Mouse (Mus musculus) olfactory bulb, adult 2 months (tissue): ENCODE results near the gene Zfyve19. TPM values are rescaled to one million over a fixed set of nuclear protein-coding genes. Genes with fewer than 3 reads are reported as not detected.

Experiments
- H3K27ac ChIP-seq: fragments of 200-500 bp; 2 replicates; pipeline ENCODE4 v1.5.1; 2012; ENCODE audit warnings: low read depth, low read length; ENCODE audit not compliant: insufficient read depth
- H3K4me1 ChIP-seq: fragments of 200-500 bp; 2 replicates; pipeline ENCODE4 v1.6.1; 2012; ENCODE audit warnings: low read length; ENCODE audit not compliant: control insufficient read depth, insufficient read depth
- H3K4me3 ChIP-seq: fragments of 200-500 bp; 2 replicates; pipeline ENCODE4 v1.5.1; 2012; ENCODE audit warnings: mild to moderate bottlenecking, low read depth, low read length, moderate library complexity; ENCODE audit not compliant: insufficient read depth
- CTCF ChIP-seq: fragments of 200-500 bp; IDR thresholded peaks from 2 replicates; pipeline ENCODE4 v1.5.1; 2012; ENCODE audit warnings: low read depth, mild to moderate bottlenecking, low read length, moderate library complexity; ENCODE audit not compliant: insufficient read depth
- POLR2A ChIP-seq: fragments of 200-500 bp; IDR thresholded peaks from 2 replicates; pipeline ENCODE4 v1.6.1; 2012; ENCODE audit warnings: mild to moderate bottlenecking, low read depth, low read length, moderate library complexity; ENCODE audit not compliant: insufficient read depth
- WGBS: fragments of 180-500 bp; shearing (Covaris S2); methylation state at CpG from one replicate; pipeline ENCODE4 v1.1.7; 2018; 5-methylcytosine and 5-hydroxymethylcytosine counted together
- polyA plus RNA-seq: library from polyadenylated mRNA; stranded (reverse); fragments of >200 nt; gene quantifications from 2 replicates; pipeline ENCODE4 v1.2.4, GENCODE M21; 2012; ENCODE audit warnings: low replicate concordance; ENCODE audit not compliant: missing spikeins, insufficient read depth, insufficient read length

Zfyve19 gene
- polyA plus RNA-seq, 1 experiment: not detected

GRCm38 (mm10) chr2:119245246-119245645 is 36.8 kb downstream of the Zfyve19 start:
- no peak overlapping the region for H3K4me3 ChIP-seq
- TF ChIP-seq POLR2A (no peak), CTCF (no peak)
- H3K27ac ChIP-seq: no peak overlapping the region
- 90% methylated on average over 7 of the region's 7 CpGs for whole genome bisulfite sequencing
- 0 out of 2 replicates have a peak, but pooled peaks cover 4% of the 10 kb centered on the region for H3K4me1 ChIP-seq

GRCm38 (mm10) chr2:119247904-119248303 is 39.5 kb downstream of the Zfyve19 start:
- Histone ChIP-seq H3K4me1 (0 out of 2 replicates have a peak, but pooled peaks cover 4% of the 10 kb centered on the region), H3K27ac (no peak overlapping the region), H3K4me3 (no peak overlapping the region)
- WGBS: 58% methylated on average over 9 of the region's 9 CpGs
- TF ChIP-seq POLR2A (no peak), CTCF (no peak)

DNA sequence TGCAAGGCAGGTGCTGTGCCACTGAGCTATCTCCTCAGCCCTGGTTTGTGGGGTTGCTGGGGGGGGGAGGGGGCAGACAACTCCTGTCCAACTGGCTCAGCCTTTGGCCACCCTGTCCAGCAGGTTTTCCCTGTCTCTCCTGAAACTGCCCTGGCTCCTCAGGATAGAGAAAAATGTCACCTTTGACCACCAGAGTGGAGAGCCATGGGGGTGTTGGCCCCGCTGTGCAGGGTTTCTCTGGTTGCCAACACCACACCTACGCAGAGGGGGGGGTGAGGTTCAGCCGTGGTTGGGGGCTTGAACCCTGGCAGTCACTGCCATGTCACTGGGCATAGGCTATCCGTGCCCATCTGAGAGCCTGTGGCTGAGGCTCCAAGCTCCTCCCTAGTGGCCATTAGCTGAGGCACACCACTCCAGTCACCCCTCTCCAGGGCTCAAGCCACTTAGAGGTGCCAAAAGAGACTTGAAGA is 41.2 kb downstream of the Zfyve19 start:
- 78% methylated on average over 4 of the region's 4 CpGs for WGBS
- Histone ChIP-seq H3K4me1 (0 out of 2 replicates have a peak, but pooled peaks cover 4% of the 10 kb centered on the region), H3K27ac (no peak overlapping the region), H3K4me3 (no peak overlapping the region)
- TF ChIP-seq CTCF (no peak), POLR2A (no peak)

DNA sequence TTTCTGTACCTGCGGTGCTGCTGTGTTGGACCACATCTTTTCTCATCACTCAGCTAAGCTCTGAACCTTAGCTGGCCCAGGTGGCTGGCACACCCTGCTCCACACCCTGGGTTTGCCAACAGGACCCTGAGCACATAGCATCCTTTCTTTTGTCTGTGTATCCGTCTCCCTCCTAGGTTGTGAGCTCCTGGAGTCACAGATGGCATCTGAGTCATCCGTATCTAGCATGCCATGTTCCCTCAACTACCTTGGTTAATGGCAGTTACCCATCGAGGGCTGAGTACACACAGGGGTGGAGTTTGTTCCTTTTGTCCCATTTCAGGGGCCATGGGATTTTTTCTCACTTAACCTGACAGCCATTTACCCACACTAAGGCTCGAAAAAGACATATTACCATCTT is 42.0 kb downstream of the Zfyve19 start:
- Histone ChIP-seq H3K27ac (no peak overlapping the region), H3K4me1 (0 out of 2 replicates have a peak, but pooled peaks cover 4% of the 10 kb centered on the region), H3K4me3 (no peak overlapping the region)
- 50% methylated on average over 5 of the region's 5 CpGs for WGBS
- TF ChIP-seq CTCF (no peak), POLR2A (no peak)

GRCm38 (mm10) chr2:119250826-119251478 is 42.5 kb downstream of the Zfyve19 start:
- WGBS: 17% methylated on average over 11 of the region's 11 CpGs

GRCm38 (mm10) chr2:119254976-119255375 is 46.6 kb downstream of the Zfyve19 start:
- WGBS: 9% methylated on average over 7 of the region's 7 CpGs
- Histone ChIP-seq H3K27ac (no peak overlapping the region), H3K4me3 (no peak overlapping the region), H3K4me1 (no peaks in the 10 kb centered on the region)
- TF ChIP-seq POLR2A: no peak
- TF ChIP-seq CTCF: no peak

More at GRCm38 (mm10) chr2:119250826-119251478, 42.5 kb downstream of the Zfyve19 start:
- Histone ChIP-seq H3K4me1 (0 out of 2 replicates have a peak, but pooled peaks cover 4% of the 10 kb centered on the region), H3K27ac (no peak overlapping the region), H3K4me3 (no peak overlapping the region)
- peak; percentile 73 for TF ChIP-seq CTCF
- TF ChIP-seq POLR2A: no peak

DNA sequence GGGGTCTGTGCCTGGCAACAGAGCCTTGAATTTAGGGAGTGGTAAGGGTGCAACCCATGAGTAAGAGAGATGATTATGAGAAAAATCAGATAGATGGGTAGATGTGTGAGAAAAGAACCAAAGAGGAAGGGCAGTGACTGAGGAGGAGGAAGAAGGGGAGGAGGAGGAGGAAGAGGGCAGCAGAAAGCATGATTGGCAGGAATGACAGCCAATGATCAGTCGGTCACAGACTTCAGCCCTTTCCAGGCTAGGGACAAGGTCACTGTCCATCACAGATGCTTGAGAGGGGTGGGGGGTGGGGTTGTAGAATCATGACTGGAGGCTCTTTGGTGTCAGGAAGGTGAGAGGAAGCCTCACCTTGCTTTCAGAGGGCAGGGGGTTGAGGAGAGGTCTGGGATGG is 52.1 kb downstream of the Zfyve19 start:
- no peak overlapping the region for H3K27ac ChIP-seq
- H3K4me3 ChIP-seq: no peak overlapping the region
- 86% methylated on average over 1 of the region's 1 CpGs for WGBS
- TF ChIP-seq POLR2A (no peak), CTCF (no peak)
- peaks cover 4% of the 10 kb centered on the region; the same call in 1 of the 2 replicates for H3K4me1 ChIP-seq

GRCm38 (mm10) chr2:119261326-119261725 is 52.9 kb downstream of the Zfyve19 start:
- Histone ChIP-seq H3K4me3 (no peak overlapping the region), H3K27ac (no peak overlapping the region), H3K4me1 (peaks cover 4% of the 10 kb centered on the region; the same call in 1 of the 2 replicates)
- WGBS: 32% methylated on average over 2 of the region's 2 CpGs
- TF ChIP-seq POLR2A (no peak), CTCF (no peak)

GRCm38 (mm10) chr2:119262978-119263377 is 54.6 kb downstream of the Zfyve19 start:
- peaks cover 7% of the 10 kb centered on the region; the same call in 1 of the 2 replicates for H3K4me1 ChIP-seq
- TF ChIP-seq POLR2A (no peak), CTCF (no peak)

More at GRCm38 (mm10) chr2:119262978-119263377, 54.6 kb downstream of the Zfyve19 start:
- no peak overlapping the region for H3K27ac ChIP-seq
- H3K4me3 ChIP-seq: no peak overlapping the region
- WGBS: 31% methylated on average over 8 of the region's 8 CpGs
